Mouse (Mus musculus): ENCODE data around the gene Map3k14.
A peak's percentile ranks its signal among the peaks of the same experiment; 100 is the strongest.
"Not testable (repeated sequence)": the region's sequence is repeated elsewhere in the genome, so short reads cannot be mapped to it uniquely, and the experiment has no call there.

The Map3k14 gene

DNA sequence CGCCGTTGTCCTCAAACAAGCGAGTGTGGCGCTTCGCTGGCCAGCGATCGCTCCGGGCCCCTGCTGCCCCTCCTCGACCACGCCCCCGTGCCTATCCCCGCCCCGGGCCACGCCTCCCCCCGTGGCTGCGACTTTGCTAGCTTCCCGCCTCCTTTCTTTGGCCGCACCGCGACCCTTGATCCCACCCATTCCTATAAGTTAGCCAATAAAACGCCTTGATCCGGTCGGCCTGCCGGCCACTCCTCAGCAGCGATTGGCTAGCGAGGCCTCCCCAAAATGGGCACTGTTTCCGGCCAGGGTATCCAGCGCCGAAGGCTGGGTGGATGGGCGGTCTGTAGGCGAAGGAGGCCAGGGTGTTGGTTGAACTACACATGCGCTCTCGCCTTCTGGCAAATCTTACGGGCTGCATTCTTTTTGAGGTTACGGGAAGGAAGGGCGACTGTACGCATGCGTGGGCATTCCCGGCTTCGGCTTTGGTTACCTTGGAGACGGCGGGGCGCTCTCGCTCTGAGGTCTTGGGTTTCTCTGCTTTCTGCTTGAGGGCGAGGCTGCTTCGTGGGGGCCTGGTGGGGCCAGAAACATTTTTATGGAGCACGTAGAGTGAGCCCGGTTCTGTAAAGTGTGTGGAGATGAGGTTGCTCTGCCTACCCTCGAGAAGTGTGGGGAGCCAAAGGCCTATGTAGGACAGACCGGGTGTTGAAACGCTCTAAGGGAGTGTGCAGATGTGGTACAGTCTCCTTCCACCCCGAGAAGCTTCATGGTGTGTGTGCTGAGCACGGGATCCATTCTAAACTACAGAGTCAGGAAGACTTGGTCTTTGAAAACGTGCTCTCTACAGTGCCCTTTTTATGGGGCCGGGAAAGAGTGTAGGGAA is at the start of gene Map3k14:
Gene Map3k14, minus strand, starts transcription at position 127 of the 874 bp plus-strand sequence.
- DNase-seq (ENCODE audit: inconsistent age in 2 of 2, low spot score in 1 of 2): peak; percentile 100

DNA sequence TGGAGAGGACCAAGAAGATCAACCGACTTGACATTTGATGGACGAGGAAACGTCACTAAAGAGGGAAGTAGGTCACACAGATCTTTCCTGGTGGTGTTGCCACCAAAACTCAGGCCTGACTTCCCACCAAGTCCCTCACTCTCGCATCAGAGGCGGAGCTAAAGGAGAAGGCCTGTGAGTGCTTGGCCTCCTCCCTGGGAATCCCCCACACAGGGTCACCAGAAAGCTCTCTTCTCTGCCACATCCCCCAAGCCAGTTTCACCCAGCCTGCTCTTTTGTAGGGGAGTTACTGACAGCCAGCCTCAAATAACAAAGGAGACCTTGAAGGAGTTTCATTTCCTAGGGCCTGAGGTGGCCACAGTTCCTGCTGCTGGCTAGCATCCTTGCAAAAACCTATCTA is 48.1 kb upstream of the Map3k14 start:
- no peak for DNase-seq (ENCODE audit: inconsistent age in 2 of 2, low spot score in 1 of 2)

DNA sequence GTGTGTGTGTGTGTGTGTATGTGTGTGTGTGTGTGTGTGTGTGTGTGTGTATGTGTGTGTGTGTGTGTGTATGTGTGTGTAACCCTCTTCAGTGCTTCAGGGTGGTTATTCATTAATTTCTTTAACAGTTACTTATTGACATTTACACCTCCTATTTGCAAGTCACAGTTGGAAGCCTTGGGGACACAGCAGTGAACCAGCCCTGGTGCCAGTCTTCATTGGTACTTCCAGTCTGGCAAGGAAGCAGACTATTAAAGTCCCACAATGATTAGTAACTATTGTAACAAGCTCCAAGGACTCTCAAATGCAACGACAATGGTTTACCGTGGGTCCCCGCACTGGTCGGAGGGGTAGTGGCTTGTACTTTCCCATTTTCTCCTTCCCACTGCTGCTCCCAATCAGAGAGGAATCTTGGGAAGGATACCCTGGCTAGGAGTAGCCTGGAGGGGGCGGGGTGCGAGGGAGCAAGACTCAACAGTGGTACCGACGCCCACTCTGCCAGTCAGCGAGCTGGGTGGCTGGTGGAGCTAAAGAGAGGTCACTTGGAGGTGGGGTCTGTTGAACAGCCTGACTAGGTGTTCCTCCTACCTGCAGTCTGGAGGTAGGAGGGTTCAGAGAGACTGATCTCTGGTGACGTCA is 47.6 kb upstream of the Map3k14 start:
- no peak for DNase-seq (ENCODE audit: inconsistent age in 2 of 2, low spot score in 1 of 2)

DNA sequence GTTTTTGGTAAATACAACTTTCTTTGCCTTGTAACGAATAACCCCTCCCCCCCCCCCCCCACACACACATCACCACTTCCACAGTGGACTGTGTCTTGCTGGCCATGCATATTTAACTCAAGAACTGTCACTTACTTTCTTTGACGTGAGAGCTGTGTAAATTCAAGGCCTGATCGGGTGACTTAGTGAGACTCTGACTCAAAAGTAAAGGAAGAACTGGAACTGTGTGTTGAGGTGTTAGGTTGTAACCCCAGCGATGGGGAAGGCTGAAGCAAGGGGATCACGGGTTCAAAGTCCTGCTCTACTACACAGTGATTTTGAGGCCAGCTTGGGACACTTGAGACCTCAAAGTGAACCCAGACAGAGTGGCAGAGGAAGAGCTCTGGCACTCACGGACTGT is 46.3 kb upstream of the Map3k14 start:
- no peak for DNase-seq (ENCODE audit: inconsistent age in 2 of 2, low spot score in 1 of 2)

DNA sequence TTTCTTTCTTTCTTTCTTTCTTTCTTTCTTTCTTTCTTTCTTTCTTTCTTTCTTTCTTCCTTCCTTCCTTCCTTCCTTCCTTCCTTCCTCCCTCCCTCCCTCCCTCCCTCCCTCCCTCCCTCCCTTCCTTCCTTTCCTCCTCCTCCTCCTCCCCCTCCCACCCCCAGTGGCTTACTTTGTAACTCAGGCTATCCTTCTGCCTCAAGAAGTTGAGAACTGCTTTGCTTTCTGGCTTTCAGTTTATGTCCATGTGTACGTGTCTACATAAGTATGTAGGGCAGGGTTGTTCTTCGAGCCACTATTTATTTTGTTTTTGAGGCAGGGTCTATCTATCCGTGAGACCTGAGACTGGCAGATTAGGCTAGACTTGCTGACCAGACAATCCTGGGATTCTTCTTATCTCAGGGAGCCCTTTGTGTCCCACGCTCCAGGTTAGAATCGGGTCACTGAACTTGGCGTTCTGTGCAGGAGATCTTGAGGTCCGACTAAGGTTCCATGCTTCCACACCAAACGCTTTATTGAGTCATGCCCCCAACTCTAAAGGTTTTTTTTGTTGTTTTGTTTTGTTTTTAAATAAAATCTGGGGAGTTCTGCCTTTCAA is 45.5 kb upstream of the Map3k14 start:
- DNase-seq (ENCODE audit: inconsistent age in 2 of 2, low spot score in 1 of 2): no peak

DNA sequence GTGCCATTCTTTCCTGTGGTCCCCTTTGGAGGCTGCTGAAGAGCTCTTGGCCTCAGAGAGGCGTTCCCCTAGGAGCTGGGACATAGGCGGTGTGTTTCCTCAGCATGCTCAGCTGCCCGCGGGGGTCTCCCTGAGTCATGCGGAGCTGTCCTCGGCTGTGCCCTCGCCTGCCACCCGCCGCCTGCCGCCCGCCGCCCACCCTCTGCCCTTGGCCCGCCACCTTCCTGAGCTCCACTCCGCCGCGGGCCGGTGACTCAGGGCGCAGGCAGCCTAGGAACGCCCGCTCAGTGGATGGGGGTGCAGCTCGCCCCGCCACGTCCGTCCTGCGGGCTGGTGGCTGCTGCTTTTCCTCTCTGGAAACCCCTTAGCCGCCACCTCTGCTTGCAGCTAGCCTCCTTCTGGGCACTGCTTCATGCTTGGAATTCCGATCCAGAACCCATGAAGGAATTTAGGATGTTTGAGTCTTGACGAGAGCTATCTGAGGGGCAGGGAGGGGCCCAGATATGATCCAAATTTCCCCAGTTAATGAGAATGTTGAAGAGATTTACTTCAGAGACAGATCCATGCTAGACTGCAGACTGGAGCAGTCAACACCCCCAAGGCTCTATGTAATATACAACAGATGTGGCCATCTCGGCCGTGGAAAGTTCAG is 44.8 kb upstream of the Map3k14 start:
- peak; percentile 88 to 90 for DNase-seq (ENCODE audit: inconsistent age in 2 of 2, low spot score in 1 of 2)

DNA sequence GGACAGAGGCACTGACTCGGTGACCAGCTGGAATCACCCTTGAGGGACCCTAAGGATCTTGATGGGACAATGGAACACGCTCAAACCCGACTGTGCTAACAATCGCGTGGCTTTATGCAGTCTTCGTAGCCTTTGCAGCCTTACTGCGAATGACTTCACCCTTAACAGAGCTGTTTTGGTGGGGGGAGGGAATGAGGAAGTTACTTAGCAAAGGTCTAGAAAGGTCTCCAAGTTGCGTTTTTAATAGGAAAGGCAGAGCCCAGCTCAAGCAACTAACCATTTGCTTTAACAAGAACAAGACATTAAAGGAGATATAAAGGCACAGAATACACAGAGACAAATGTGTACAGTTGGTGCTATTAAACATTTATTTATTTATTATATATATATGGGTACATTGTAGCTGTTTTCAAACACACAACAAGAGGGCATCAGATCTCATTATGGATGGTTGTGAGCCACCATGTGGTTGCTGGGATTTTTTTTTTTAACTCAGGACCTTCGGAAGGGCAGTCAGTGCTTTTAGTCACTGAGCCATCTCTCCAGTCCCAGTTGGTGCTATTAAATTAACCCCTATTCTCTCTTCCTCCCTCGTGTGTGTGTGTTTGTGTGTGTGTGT is 42.8 kb upstream of the Map3k14 start:
- DNase-seq (ENCODE audit: inconsistent age in 2 of 2, low spot score in 1 of 2): no peak

DNA sequence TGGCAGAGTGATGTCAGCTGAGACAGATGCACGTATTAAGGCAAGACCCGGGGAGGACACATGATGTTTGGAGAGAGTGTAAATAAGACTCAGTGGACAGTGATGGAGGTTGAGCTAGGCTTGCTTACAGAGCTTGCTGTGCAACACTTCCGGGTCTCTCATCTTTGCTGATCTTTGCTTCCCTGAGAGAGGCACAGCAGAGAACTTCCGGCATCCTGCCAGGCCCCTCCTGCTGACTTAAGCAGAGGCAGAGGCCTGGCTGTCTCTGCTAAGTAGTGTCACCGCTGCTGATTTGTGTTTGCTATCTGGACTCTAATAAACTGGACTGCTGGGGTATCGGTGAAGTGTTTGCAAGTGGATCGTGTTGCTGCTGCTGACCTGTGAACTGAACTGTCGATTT is 40.6 kb upstream of the Map3k14 start:
- peak; percentile 39 to 58 for DNase-seq (ENCODE audit: inconsistent age in 2 of 2, low spot score in 1 of 2)

DNA sequence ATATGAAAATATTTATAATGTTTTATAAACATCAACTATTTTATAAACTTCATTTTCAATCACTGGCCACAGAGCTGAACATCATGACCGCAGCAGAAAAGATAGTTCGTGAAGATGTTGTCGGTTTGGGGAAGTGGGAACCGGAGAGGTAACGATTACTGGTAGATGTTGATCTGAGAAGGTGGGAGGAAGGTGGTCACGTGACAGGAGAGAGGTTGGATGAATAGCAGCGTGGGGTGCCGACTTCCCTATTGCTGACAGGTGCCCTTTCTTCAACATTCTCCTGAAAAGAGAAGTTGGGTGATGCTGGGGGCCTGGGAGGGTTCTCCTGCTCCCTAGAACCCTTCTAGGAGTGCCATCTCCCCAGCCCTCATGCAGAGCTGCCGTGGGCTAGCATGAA is 37.3 kb upstream of the Map3k14 start:
- no peak for DNase-seq (ENCODE audit: inconsistent age in 2 of 2, low spot score in 1 of 2)

DNA sequence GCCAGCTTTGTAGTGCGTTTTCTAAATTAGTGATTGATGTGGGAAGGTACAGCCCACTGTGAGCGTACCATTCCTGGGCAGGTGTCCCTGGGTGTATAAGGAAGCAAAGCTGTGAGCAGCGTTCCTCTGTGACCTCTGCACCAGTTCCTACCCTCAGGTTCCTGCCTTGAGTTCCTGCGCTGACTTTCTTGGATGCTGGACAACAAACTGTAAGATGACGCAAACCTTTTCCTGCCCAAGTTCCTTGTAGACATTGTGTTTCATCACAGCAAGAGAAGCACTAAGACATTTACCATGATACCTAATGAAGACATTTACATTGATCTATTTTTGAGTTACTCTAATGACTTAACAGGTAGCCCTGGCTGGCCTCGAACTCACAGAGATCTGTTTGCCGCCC is 27.5 kb upstream of the Map3k14 start:
- DNase-seq (ENCODE audit: inconsistent age in 2 of 2, low spot score in 1 of 2): no peak

DNA sequence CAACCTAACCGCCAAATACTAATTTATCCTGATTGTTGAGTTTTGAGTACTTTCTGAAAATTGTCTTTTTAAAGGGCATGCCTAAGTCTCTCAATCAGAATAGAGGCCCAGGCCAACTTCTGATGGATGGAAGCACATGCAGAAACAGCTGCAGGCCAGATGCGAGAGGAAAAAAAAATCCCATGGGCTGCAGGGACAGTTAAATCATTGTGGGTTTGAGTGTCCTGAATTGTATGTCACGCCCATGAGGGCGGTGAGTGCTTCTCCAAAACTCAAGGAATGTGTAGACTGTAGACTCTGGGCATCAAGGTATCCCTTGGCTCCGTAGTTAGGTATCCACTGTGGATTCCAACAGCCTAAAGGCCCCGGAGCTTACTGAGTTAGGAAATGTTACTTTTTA is 26.8 kb upstream of the Map3k14 start:
- no peak for DNase-seq (ENCODE audit: inconsistent age in 2 of 2, low spot score in 1 of 2)

DNA sequence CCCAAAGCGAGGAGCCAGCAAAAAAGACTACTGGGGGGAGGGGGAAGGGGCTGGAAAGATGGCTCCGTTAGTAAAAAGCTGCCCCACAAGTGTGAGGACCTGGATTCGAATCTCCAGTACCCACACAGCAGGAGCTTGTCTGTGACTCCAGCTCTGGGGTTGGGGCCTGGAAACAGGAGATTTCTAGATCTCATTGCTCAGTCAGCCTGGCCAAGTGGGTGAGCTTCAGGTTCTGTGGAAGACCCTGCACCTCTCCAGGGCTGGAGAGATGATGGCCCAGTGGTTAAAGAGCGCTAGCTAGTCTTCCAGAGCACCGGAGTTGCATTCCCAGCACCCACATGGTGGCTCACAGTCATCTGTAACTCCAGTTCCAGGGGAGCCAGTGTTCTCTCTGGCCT is 25.6 kb upstream of the Map3k14 start:
- DNase-seq (ENCODE audit: inconsistent age in 2 of 2, low spot score in 1 of 2): no peak

DNA sequence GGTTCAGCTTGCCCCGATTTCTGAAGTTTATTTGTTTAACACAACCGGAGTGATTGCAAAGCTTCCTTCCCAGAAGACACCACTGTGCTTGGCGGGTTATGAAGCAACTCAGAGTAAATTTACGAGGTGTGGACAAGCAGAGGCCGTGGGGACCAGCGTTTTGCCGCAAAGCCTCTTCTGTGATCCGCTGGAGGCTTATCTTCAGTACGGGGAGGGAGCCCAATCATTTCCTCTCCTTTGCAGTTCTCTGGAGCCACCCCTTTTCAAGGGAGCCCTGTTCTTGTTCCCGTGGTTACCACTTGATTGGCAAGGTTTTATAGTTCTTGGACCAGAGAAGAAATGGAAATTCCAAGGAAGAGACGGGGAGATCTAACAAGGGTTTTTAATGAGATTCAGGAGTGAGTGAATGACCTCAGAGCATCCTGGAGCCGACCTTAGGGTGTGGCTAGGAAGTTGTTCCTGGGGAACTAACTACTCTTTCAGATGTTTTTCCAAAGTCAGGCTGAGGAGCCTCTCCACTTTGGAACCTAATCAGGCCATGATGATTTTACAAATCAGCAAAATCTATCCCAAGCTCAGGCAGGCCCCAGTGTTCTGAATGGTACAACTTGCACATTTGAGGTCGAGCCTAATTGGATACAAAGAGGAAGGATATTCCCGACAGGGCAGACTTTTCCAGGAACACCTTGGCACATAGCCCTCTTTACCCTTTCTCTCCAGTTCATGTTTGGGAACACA is 25.0 kb upstream of the Map3k14 start:
- DNase-seq (ENCODE audit: inconsistent age in 2 of 2, low spot score in 1 of 2): peak in 1 of 2 experiments; percentile 66

DNA sequence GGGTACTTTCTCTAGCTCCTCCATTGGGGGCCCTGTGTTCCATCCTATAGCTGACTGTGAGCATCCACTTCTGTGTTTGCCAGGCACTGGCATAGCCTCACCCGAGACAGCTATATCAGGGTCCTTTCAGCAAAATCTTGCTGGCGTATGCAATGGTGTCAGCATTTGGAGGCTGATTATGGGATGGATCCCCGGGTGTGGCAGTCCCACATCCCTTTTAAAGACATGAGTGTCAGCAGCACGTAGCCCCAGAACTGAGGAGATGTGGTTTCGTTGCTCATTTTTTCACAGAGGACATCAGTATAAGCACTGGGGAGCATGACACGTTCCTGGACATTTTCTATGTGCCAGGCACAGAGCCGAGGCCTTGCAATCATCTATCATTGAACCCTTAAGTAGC is 23.6 kb upstream of the Map3k14 start:
- DNase-seq (ENCODE audit: inconsistent age in 2 of 2, low spot score in 1 of 2): not testable (repeated sequence)

DNA sequence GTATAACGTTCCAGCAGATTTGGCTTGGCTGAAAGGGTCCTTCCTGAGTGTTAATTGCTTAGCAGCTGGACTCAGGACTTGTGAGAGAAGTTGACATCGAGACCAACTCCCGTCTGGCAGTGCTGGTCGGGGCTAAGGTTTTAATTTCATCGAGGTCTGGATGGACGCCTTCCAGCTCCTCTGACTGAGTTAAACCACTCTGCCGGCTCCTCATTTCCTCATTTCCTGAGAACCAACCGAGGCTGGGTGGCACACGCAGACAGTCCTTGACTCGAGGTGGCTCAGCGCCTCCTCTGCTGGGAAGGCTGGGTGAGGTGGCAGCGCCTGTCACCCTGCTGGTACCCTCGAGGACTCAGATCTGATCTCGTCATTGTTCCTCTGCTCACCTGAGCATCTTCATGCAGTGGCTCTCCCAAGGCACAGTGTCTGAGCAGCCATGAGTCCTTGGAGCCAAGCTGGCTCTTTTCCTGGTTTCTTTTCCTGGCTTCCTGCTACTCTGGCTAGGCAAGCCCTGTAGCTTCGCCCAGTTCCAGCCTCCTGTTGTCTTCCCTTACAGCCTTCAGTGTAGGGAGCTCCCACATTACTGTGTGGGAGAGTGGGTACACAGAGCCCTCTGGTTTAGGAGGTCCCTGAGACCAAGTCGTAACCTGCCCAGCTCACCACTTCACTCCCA is 21.2 kb upstream of the Map3k14 start:
- DNase-seq (ENCODE audit: inconsistent age in 2 of 2, low spot score in 1 of 2): peak in 1 of 2 experiments; percentile 47

DNA sequence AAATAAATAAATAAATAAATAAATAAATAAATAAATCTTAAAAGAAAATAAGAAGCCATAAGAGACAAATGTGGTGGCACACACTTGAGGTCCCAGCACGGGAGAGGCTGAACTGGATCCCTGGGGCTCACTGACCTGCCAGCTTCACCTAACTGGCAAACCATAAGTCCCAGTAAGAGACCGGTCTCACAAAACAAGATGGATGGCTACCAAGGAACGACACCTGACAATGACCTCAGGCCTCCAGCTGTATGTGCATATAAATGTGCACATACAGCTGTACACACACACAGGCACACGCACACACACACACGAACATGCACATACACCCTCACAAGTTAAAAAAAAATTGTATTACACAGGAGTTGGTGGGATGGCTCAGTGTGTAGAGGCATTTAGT is 19.6 kb upstream of the Map3k14 start:
- no peak for DNase-seq (ENCODE audit: inconsistent age in 2 of 2, low spot score in 1 of 2)

DNA sequence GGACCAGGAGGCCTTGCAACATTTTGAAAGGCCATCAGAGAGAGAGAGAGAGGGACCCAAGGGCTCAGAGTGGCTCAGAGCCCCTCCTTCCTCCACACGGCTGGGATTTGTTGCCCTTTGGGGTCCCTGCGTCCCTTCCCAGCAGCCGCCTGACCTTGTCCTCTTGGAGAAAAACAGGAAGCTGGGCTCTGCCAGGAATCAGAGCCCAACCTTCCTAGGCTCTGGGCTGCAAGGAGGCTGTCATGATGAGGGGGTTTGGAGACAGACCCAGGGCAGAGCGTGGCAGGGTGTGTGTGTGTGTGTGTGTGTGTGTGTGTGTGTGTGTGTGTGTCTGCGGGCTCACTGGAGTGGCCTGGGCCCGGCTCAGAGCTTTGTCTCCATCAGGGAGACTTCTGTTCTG is 18.7 kb upstream of the Map3k14 start:
- DNase-seq (ENCODE audit: inconsistent age in 2 of 2, low spot score in 1 of 2): peak; percentile 47 to 59

DNA sequence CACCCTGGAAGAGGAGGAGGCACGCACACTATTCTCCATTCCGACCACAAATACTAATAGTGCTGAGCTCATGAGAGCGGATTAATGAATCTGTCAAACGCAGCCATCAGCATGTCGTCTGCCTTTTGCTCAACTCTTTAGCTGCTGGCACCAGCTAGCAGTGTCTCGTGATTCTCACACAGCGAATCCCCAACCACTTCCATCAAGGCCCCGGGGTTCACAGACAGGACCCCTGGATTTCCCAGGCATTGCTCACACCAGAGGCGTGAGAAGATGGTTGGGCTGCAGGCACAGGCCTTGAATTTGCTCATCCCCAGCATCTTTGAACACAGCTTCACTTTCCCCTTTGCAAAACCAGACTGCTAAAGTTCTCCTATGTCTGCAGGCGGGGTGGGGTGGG is 18.0 kb upstream of the Map3k14 start:
- DNase-seq (ENCODE audit: inconsistent age in 2 of 2, low spot score in 1 of 2): no peak

DNA sequence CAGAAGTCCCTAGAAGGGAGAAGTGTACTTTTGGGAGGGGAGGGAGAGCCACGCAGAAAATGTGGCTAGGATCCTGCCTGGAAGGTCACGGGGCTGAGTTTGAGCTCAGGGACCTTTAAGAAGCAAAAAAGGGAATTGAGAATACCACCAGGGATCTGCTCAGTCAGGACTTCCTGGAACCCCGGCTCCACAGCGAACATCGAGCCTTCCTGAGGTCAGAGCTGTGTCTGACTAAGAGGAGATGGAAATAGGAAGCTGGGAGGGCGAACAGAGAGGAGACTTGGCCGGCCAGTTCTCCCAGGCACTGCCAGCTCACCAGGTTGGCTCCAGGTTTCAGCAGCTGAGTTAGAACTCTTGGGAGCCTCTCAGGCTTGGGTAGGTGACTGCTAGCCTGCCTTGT is 14.5 kb upstream of the Map3k14 start:
- DNase-seq (ENCODE audit: inconsistent age in 2 of 2, low spot score in 1 of 2): no peak

DNA sequence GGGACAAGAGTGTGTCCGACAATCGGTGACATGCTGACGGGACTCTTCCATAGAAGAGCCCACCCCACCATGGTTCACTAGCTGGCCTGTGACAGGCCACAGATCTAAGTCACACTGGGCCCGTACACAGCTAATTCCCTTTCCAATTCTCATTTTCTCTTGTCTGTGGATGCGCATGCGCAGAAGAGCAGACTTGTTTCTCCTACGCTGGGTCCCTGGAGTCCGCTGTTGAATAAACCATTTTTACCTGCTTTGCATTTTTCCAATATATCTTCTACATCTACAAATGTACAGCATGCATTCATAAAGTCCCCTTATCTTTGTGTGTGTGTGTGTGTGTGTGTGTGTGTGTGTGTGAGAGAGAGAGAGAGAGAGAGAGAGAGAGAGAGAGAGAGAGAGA is 9.2 kb upstream of the Map3k14 start:
- DNase-seq (ENCODE audit: inconsistent age in 2 of 2, low spot score in 1 of 2): no peak
